Mouse (Mus musculus): ENCODE measurements at regions not wholly inside any gene's neighbourhood (a gene's known extent, or its start where the extent isn't known, plus 50 kb on each side); places are given as distances from the start of the nearest gene placed in this dataset.

- Histone ChIP-seq H3K27ac (ENCODE audit: insufficient read depth, low read depth, low read length) (no peak overlapping the region), H3K4me3 (ENCODE audit: low read depth, low read length) (no peak overlapping the region), H3K36me3 (ENCODE audit: control insufficient read depth, insufficient read depth, low read length) (no peaks in the 10 kb centered on the region), H3K4me1 (ENCODE audit: control insufficient read depth, insufficient read depth, insufficient read length, low read length) (peaks cover 6% of the 10 kb centered on the region), H3K27me3 (ENCODE audit: control insufficient read depth, insufficient read depth, low read length) (no peaks in the 10 kb centered on the region)
- WGBS = 75% methylated on average over 4 of the region's 4 CpGs
- TF ChIP-seq POLR2A (IDR thresholded peaks at IDR 0.05; ENCODE audit: low read depth, low read length) (no peak), CTCF (IDR thresholded peaks at IDR 0.05; ENCODE audit: extremely low read depth, insufficient read length, insufficient replicate concordance, low read depth, low read length) (no peak)
These were observed 817.0 kb upstream of the Car8 start for GRCm38 (mm10) chr4:9055876-9056275.

GRCm38 (mm10) chr4:9055266-9055820, 816.5 kb upstream of the Car8 start:
- WGBS = 65% methylated on average over 9 of the region's 9 CpGs
- TF ChIP-seq CTCF (IDR thresholded peaks at IDR 0.05; ENCODE audit: extremely low read depth, insufficient read length, insufficient replicate concordance, low read depth, low read length) = no peak
- TF ChIP-seq POLR2A (IDR thresholded peaks at IDR 0.05; ENCODE audit: low read depth, low read length) = no peak

GRCm38 (mm10) chr4:9048817-9049216, 810.0 kb upstream of the Car8 start:
- TF ChIP-seq CTCF (IDR thresholded peaks at IDR 0.05; ENCODE audit: extremely low read depth, insufficient read length, insufficient replicate concordance, low read depth, low read length) (no peak), POLR2A (IDR thresholded peaks at IDR 0.05; ENCODE audit: low read depth, low read length) (no peak)
- no peaks in the 10 kb centered on the region for H3K27me3 ChIP-seq (ENCODE audit: control insufficient read depth, insufficient read depth, low read length)
- no peak overlapping the region for H3K4me3 ChIP-seq (ENCODE audit: low read depth, low read length)
- no peak overlapping the region for H3K27ac ChIP-seq (ENCODE audit: insufficient read depth, low read depth, low read length)
- WGBS = 86% methylated on average over 1 of the region's 1 CpGs
- no peaks in the 10 kb centered on the region for H3K4me1 ChIP-seq (ENCODE audit: control insufficient read depth, insufficient read depth, insufficient read length, low read length)
- no peaks in the 10 kb centered on the region for H3K36me3 ChIP-seq (ENCODE audit: control insufficient read depth, insufficient read depth, low read length)

More at GRCm38 (mm10) chr4:9055266-9055820, 816.5 kb upstream of the Car8 start:
- Histone ChIP-seq H3K27me3 (ENCODE audit: control insufficient read depth, insufficient read depth, low read length) (no peaks in the 10 kb centered on the region), H3K4me3 (ENCODE audit: low read depth, low read length) (no peak overlapping the region), H3K4me1 (ENCODE audit: control insufficient read depth, insufficient read depth, insufficient read length, low read length) (peaks cover 6% of the 10 kb centered on the region), H3K27ac (ENCODE audit: insufficient read depth, low read depth, low read length) (no peak overlapping the region), H3K36me3 (ENCODE audit: control insufficient read depth, insufficient read depth, low read length) (no peaks in the 10 kb centered on the region)

- WGBS = 59% methylated on average over 4 of the region's 4 CpGs
- no peak overlapping the region for H3K27ac ChIP-seq (ENCODE audit: insufficient read depth, low read depth, low read length)
- TF ChIP-seq CTCF (IDR thresholded peaks at IDR 0.05; ENCODE audit: extremely low read depth, insufficient read length, insufficient replicate concordance, low read depth, low read length) = no peak
- no peak for TF ChIP-seq POLR2A (IDR thresholded peaks at IDR 0.05; ENCODE audit: low read depth, low read length)
- no peaks in the 10 kb centered on the region for H3K27me3 ChIP-seq (ENCODE audit: control insufficient read depth, insufficient read depth, low read length)
- H3K4me3 ChIP-seq (ENCODE audit: low read depth, low read length) = no peak overlapping the region
- no peaks in the 10 kb centered on the region for H3K36me3 ChIP-seq (ENCODE audit: control insufficient read depth, insufficient read depth, low read length)
- no peaks in the 10 kb centered on the region for H3K4me1 ChIP-seq (ENCODE audit: control insufficient read depth, insufficient read depth, insufficient read length, low read length)
These were observed 808.3 kb upstream of the Car8 start for GRCm38 (mm10) chr4:9047151-9047550.

- H3K27ac ChIP-seq (ENCODE audit: insufficient read depth, low read depth, low read length) = no peak overlapping the region
- no peaks in the 10 kb centered on the region for H3K27me3 ChIP-seq (ENCODE audit: control insufficient read depth, insufficient read depth, low read length)
- no peak overlapping the region for H3K4me3 ChIP-seq (ENCODE audit: low read depth, low read length)
- no peaks in the 10 kb centered on the region for H3K4me1 ChIP-seq (ENCODE audit: control insufficient read depth, insufficient read depth, insufficient read length, low read length)
- no peak for TF ChIP-seq CTCF (IDR thresholded peaks at IDR 0.05; ENCODE audit: extremely low read depth, insufficient read length, insufficient replicate concordance, low read depth, low read length)
- TF ChIP-seq POLR2A (IDR thresholded peaks at IDR 0.05; ENCODE audit: low read depth, low read length) = no peak
- no peaks in the 10 kb centered on the region for H3K36me3 ChIP-seq (ENCODE audit: control insufficient read depth, insufficient read depth, low read length)
- WGBS = 85% methylated on average over 14 of the region's 14 CpGs
These were observed 807.6 kb upstream of the Car8 start for GRCm38 (mm10) chr4:9046436-9046835.

GRCm38 (mm10) chr4:9046030-9046429, 807.2 kb upstream of the Car8 start:
- Histone ChIP-seq H3K4me1 (ENCODE audit: control insufficient read depth, insufficient read depth, insufficient read length, low read length) (no peaks in the 10 kb centered on the region), H3K36me3 (ENCODE audit: control insufficient read depth, insufficient read depth, low read length) (no peaks in the 10 kb centered on the region), H3K27ac (ENCODE audit: insufficient read depth, low read depth, low read length) (no peak overlapping the region), H3K4me3 (ENCODE audit: low read depth, low read length) (no peak overlapping the region), H3K27me3 (ENCODE audit: control insufficient read depth, insufficient read depth, low read length) (no peaks in the 10 kb centered on the region)
- TF ChIP-seq POLR2A (IDR thresholded peaks at IDR 0.05; ENCODE audit: low read depth, low read length) (no peak), CTCF (IDR thresholded peaks at IDR 0.05; ENCODE audit: extremely low read depth, insufficient read length, insufficient replicate concordance, low read depth, low read length) (no peak)
- 75% methylated on average over 4 of the region's 4 CpGs for WGBS

- Histone ChIP-seq H3K27me3 (ENCODE audit: control insufficient read depth, insufficient read depth, low read length) (no peaks in the 10 kb centered on the region), H3K36me3 (ENCODE audit: control insufficient read depth, insufficient read depth, low read length) (no peaks in the 10 kb centered on the region), H3K27ac (ENCODE audit: insufficient read depth, low read depth, low read length) (no peak overlapping the region), H3K4me1 (ENCODE audit: control insufficient read depth, insufficient read depth, insufficient read length, low read length) (no peaks in the 10 kb centered on the region), H3K4me3 (ENCODE audit: low read depth, low read length) (no peak overlapping the region)
- 88% methylated on average over 4 of the region's 4 CpGs for WGBS
- TF ChIP-seq POLR2A (IDR thresholded peaks at IDR 0.05; ENCODE audit: low read depth, low read length) = no peak
- TF ChIP-seq CTCF (IDR thresholded peaks at IDR 0.05; ENCODE audit: extremely low read depth, insufficient read length, insufficient replicate concordance, low read depth, low read length) = no peak
These were observed 797.2 kb upstream of the Car8 start for GRCm38 (mm10) chr4:9036005-9036404.

All from small intestine, adult 2 months (tissue).